15 mouse cellular contexts compared by ENCODE assay signal in genomic region chr11:20552758-20553673, GRCm38 (mm10). TPM values are rescaled to one million over a fixed set of nuclear protein-coding genes. Genes with fewer than 3 reads are reported as not detected.
DNase-seq lines count a peak whose midpoint lies in the region; ATAC-seq and TF ChIP-seq lines count a peak whose summit lies in the region.
"Had no signal": no experiment of that assay in that cellular context is flagged by ENCODE, and none has a peak within 500 bp of the region (broad histone marks: within the 10 kb centered on the region; RNA-seq: fewer than 3 reads in every experiment).

No protein-coding gene starts in this region.

- no peak for DNase-seq in embryonic facial prominence, embryonic 10.5 days (ENCODE audit: low spot score)
- peak; percentile 12 to 25 for DNase-seq in spleen, postnatal 36 days (ENCODE audit: low spot score in 2 of 2)
- DNase-seq in spleen, adult 12 weeks (ENCODE audit: low spot score): no peak
- peak; percentile 31 for DNase-seq in thymus, postnatal 25 days
- DNase-seq in adrenal gland, postnatal 36 days: no peak
- DNase-seq in heart, postnatal 14 days: no peak
- DNase-seq: cerebellum, adult 11 months; embryo, embryonic 11 days; heart, adult 2 months; heart, postnatal 36 days; kidney, adult 18-20 months; lung, adult 18-20 months; right cerebral cortex, postnatal 25 days had no signal

- no peak overlapping the region for H3K9ac ChIP-seq in embryonic facial prominence, embryonic 12.5 days

- H3K9me3 ChIP-seq in embryonic facial prominence, embryonic 12.5 days: no peaks in the 10 kb centered on the region
- H3K9me3 ChIP-seq in embryonic facial prominence, embryonic 10.5 days: no peaks in the 10 kb centered on the region

- TF ChIP-seq POLR2A in cortical plate, adult 2 months (IDR thresholded peaks at IDR 0.05; ENCODE audit: extremely low read depth, insufficient read depth, low read length): no peak

- H3K4me2 ChIP-seq in embryonic facial prominence, embryonic 12.5 days (replicated peaks): no peak overlapping the region

- WGBS in embryonic facial prominence, embryonic 12.5 days: 74% methylated on average over 8 of the region's 8 CpGs
- WGBS in embryonic facial prominence, embryonic 10.5 days: 79% methylated on average over 8 of the region's 8 CpGs

- no peak for ATAC-seq in embryonic facial prominence, embryonic 12.5 days (ENCODE audit: insufficient number of reproducible peaks, insufficient read depth, low FRiP score, low TSS enrichment)

- TF ChIP-seq CTCF in cortical plate, adult 2 months (IDR thresholded peaks at IDR 0.05; ENCODE audit: extremely low read depth, insufficient read depth, low read length): no peak

- 0 out of 2 replicates have a peak overlapping the region, but pooled peaks have one; percentile 4 for H3K27ac ChIP-seq in embryonic facial prominence, embryonic 12.5 days
- H3K27ac ChIP-seq in embryonic facial prominence, embryonic 10.5 days (replicated peaks): no peak overlapping the region
- H3K27ac ChIP-seq in cortical plate, adult 2 months (ENCODE audit: insufficient read depth, low read length): peak overlapping the region; percentile 59; the same call in 1 of the 2 replicates
- H3K27ac ChIP-seq: heart, adult 2 months had no signal

- H3K27me3 ChIP-seq in embryonic facial prominence, embryonic 12.5 days: no peaks in the 10 kb centered on the region
- no peaks in the 10 kb centered on the region for H3K27me3 ChIP-seq in embryonic facial prominence, embryonic 10.5 days (replicated peaks; ENCODE audit: low read depth, poor library complexity, severe bottlenecking)

- intact Hi-C loops in heart, postnatal 14 days (cut with DNase I): no loop called here

- H3K4me3 ChIP-seq in embryonic facial prominence, embryonic 12.5 days: no peak overlapping the region
- H3K4me3 ChIP-seq in embryonic facial prominence, embryonic 10.5 days: no peak overlapping the region
- H3K4me3 ChIP-seq in cortical plate, adult 2 months (ENCODE audit: insufficient read depth, low read length): no peak overlapping the region
- H3K4me3 ChIP-seq: heart, adult 2 months had no signal

- H3K4me1 ChIP-seq in embryonic facial prominence, embryonic 12.5 days: no peaks in the 10 kb centered on the region
- peaks cover 5% of the 10 kb centered on the region; the same call in 1 of the 2 replicates for H3K4me1 ChIP-seq in embryonic facial prominence, embryonic 10.5 days
- peaks cover 5% of the 10 kb centered on the region for H3K4me1 ChIP-seq in cortical plate, adult 2 months (ENCODE audit: control insufficient read depth, insufficient read depth, low read length)

- no peaks in the 10 kb centered on the region for H3K36me3 ChIP-seq in embryonic facial prominence, embryonic 12.5 days
- H3K36me3 ChIP-seq in embryonic facial prominence, embryonic 10.5 days (replicated peaks): no peaks in the 10 kb centered on the region

RNA-seq across cellular contexts. Expression of gene Sertad2, which starts 10.0 kb away (rescaled TPM):
- 41.9 and 43.3 TPM in 2 replicates for polyA plus RNA-seq in embryonic facial prominence, embryonic 12.5 days (2016; fragmentation: Nextera tagmentation; extraction: Ambion mirVana)
- 29.6 and 33.2 TPM in 2 replicates for polyA plus RNA-seq in embryonic facial prominence, embryonic 10.5 days (2016; fragmentation: Nextera tagmentation; extraction: Ambion mirVana)
- polyA plus RNA-seq in cortical plate, adult 2 months (2012; rRNA removed): 15.4 and 17.4 TPM in 2 replicates
- 10 to 100 TPM; 11.1 to 14.2 TPM for total RNA-seq in adrenal gland, postnatal 36 days (2021)
- total RNA-seq in heart, postnatal 14 days (2021): 10 to 100 TPM; 15.4 to 20.1 TPM

Comparison
In these comparisons a context has a peak if more than half of its experiments do, and no peak if none do; other contexts are left out.
1. DNase-seq: peak in spleen, postnatal 36 days (2 of 2) and thymus, postnatal 25 days (single experiment); none in embryonic facial prominence, embryonic 10.5 days (single experiment), spleen, adult 12 weeks (single experiment), adrenal gland, postnatal 36 days (0 of 2) and heart, postnatal 14 days (0 of 2).